Mouse (Mus musculus) thymus, postnatal 14 days (tissue): Measurements from ENCODE around the gene 4930404H24Rik.

ENCODE experiments used
- DNase-seq: peaks from one replicate; pipeline ENCODE4 v3.0.0; 2021

4930404H24Rik gene

GRCm38 (mm10) chr2:153511562-153511961, 19.0 kb downstream of the 4930404H24Rik start:
- DNase-seq = no peak

- DNase-seq = no peak
Observed at GRCm38 (mm10) chr2:153512416-153513323, 20.1 kb downstream of the 4930404H24Rik start.

DNA sequence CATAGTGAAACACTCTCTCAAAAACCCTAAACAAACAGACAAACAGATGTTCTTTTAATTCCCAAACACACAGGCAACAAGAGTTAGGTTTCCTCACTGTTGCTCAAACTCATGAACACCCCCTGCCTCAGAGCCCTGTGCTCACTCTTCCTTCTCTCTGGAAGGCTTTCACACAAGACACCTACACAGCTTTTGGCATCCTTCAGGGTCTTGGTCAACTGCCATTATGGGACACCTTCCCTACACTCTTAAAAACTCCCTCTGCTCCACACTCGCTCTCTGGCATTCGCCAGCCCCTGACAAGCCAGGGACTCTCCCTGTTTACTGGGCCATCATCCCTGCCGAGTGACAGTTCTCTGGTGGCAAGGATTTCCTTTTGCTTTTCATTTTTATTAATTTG, 21.4 kb downstream of the 4930404H24Rik start:
- no peak for DNase-seq

DNA sequence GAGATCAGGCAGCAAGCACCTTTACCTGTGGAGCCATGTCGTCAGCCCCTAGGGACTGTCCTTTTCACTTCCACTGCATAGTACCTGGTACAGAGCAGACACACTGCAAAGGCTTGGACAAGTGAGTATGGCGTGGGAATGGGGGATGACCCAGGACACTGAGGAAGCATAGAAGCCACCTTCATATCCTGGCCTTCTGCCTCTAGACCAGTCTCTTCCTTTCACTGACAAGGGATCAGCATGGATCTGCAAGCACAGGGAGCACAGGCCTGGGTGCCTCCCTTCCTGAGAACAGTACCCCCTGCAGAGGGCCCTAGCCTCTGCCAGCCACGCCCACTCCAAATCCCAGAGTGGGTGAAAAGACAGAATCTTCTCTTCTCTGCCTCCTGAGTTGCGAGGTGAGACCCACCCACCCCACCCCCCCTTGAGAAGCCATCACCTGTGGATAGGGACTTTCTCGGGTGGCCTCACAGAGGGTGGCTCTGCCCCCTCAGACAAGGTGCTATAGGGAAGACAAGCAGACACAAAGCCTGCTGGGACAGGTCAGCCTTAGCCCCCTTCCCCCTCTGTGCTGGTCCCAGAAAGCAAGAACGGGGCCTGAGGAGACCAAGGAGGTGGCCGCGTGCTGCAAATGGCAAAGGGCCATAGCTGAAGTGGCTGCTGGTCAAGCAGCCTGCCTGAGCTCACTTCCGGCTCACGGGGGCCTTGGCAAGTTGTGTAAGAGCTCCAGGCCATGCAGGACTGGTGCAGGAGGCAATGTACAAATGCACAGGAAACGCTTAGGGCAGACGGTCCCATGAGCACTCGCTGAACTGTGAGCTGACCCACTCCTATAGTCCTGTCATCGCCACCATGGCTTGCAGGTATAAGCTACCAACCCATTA, 22.1 kb downstream of the 4930404H24Rik start:
- no peak for DNase-seq

DNA sequence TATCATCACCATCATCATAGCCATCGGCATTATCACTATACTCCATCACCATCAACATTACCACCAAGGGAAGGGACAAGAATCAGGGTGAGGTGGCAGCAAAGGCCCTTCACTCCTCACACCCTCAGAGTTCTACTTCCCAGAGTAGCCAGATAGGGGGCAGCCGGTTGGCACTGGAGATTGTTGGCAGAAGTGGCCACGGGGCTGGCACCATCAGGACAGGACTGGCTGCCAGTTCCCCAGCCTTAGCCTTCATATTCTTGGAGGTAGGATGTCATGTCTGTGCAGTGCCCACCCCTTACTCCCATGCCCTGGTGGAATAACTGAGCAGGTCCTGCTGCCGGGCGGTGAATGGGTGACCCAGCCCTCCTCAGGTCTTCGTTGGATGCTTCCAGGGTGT, 23.0 kb downstream of the 4930404H24Rik start:
- no peak for DNase-seq

DNA sequence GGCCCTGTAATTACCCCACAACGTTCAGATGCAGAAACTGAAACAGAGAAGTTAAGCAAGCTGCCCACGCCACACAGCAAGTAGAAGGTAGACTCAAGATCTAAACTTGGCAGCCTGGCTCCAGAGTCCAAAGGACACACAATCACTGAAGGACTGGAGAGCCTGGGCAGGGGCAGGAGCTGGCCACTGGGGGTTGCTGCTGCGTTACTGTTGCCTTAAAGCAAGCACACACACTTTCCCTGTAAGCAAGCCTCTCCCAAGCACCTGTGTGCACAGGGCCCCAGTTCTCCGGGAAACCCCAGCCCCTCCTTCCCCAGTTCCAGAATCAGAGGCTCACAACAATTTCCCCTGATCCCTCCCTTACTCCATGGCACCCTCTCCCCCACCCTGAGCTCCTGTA, 24.4 kb downstream of the 4930404H24Rik start:
- DNase-seq = no peak

DNA sequence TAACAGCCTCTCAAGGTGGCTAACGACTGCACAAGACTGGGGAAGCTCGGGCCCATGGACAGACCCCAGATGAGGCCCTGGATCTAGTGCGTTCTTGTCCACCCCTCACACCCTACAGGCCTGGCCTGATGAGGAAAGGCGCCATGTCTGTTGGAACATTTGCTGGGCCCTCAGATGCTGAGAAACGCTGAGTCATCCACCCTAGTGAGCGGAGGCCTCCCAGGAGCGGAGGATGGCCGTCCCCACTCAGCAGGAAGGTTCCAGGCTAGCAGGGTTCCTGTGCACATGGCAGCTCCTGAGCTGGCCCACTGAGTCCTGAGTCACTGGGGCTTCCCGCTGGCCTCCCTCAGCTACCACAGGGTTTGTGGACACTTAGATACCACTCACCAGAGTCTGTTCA, 27.5 kb downstream of the 4930404H24Rik start:
- DNase-seq = no peak

GRCm38 (mm10) chr2:153522270-153522669, 29.7 kb downstream of the 4930404H24Rik start:
- DNase-seq = no peak

DNA sequence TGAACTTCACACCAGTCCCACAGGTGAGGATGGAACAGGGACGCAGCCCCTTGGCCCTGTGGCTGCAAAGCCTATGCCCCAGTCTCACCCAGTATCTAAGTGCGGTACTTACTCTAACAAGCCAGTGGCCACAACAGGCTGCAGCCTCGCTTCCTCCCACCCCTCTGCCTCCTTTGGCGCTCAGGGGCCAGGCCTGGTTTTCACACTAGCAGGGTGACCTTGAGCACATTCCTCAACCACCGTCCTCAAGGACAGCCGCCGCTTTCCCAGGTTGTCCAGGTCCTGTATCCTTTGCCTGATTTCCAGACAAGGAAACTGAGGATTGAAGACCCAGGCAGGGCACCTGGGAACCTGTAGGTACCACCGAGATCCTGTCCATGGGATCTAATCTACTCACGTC, 30.6 kb downstream of the 4930404H24Rik start:
- DNase-seq = no peak

GRCm38 (mm10) chr2:153523656-153524055, 31.1 kb downstream of the 4930404H24Rik start:
- DNase-seq = peak; percentile 77

GRCm38 (mm10) chr2:153524727-153525126, 32.1 kb downstream of the 4930404H24Rik start:
- DNase-seq = no peak

GRCm38 (mm10) chr2:153525906-153526311, 33.3 kb downstream of the 4930404H24Rik start:
- DNase-seq = peak; percentile 92

DNA sequence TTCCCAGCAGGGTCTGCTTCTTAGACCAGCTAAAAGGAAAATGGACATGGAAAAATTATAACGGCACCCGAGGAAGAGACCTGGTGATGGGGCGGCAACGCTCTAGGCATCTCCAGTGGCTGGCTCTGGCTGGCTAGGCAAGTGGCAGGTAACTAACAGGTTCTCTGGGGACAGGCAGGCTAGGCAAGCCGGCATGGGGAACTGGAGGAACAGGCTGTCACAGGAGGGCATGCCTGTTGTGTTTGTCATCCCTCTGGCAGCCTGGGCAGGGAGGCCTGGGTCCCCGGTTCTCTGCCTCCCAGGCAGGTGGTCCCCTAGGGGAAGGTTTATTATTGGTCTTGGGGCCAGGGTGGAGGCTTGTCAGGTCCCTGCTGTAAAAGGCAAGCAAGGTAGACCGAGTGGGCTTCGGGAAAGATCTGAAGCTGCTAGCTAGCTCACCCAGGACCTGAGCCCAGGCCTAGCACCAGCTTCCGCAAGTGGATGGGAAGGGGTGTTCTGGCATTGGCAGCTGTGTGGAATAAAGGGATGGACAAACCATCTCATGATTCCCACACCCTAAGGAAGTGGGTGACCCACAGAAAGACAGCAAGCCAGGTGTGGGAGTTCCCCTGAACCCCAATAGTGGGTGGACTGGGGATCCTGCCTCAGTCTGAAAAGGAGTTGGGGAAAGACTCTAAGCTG, 34.4 kb downstream of the 4930404H24Rik start:
- DNase-seq = no peak

- DNase-seq = peak; percentile 44
Observed at GRCm38 (mm10) chr2:153527580-153528531, 35.3 kb downstream of the 4930404H24Rik start.

GRCm38 (mm10) chr2:153528571-153529364, 36.2 kb downstream of the 4930404H24Rik start:
- DNase-seq = peak; percentile 42

DNA sequence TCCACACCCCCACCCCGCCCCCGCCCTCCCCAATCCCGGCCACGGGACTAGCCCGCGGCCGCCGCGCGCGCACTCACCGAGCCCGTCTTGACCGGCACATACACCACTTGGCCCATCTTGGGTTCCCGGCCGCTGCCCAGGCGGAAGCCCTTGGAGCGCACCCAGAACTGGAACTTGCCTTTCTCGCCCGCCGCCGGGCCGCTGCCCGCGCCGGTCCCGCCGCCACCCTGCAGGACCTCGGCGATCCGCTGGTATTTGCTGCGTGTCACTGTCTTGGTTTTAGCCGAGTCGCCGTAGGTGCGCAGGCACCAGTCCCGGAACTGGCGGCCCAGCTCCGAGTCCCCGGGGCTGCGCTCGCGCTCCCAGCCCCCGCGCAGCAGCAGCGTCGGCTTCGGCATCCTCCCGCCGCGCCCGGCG, 36.8 kb downstream of the 4930404H24Rik start:
- DNase-seq = peak; percentile 37

GRCm38 (mm10) chr2:153529931-153530766, 37.6 kb downstream of the 4930404H24Rik start, which contains the start of gene Nol4l:
TSS of gene Nol4l (minus strand) at chr2:153529971.
- DNase-seq = peak; percentile 46

- DNase-seq = no peak
Observed at GRCm38 (mm10) chr2:153530948-153531347, 38.4 kb downstream of the 4930404H24Rik start.

DNA sequence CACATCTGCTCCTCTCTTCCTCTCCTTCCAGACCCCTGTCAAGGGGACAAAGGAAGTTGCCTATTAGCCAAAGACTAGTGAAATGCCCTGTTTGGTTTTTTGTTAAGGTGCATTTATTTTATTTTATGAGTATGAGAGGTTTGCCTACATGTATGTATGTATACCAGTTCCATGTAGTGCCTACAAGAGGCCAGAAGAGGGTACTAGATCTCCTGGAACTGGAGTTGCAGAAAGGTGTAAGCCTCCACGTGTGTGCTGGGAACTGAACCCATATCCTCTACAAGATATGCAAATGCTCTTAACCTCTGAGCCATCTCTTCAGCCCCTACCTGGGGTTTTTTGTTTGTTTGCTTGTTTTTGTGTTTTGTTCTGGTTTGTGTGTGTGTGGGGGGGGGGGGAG, 41.4 kb downstream of the 4930404H24Rik start:
- no peak for DNase-seq

- DNase-seq = no peak
Observed at GRCm38 (mm10) chr2:153538898-153539297, 46.3 kb downstream of the 4930404H24Rik start.
